Mouse (Mus musculus) heart, postnatal 36 days (tissue): ENCODE measurements around the gene Abhd16a. TPM values are rescaled to one million over a fixed set of nuclear protein-coding genes. Genes with fewer than 3 reads are reported as not detected.
A peak's percentile ranks its signal among the peaks of the same experiment; 100 is the strongest.

Source experiments
- DNase-seq, 2 experiments: peaks; one replicate each; pipeline ENCODE4 v3.0.0; 2021 to 2022
- intact Hi-C: fragments of 180-260 bp; cut with DNase I; formaldehyde crosslinking; loops from one replicate; pipeline ENCODE4 v1.15.1; 2025
- total RNA-seq, 2 experiments: library from RNA; stranded (reverse); gene quantifications; 2 replicates each; pipeline ENCODE4 v1.2.3; 2021

Gene Abhd16a
- total RNA-seq, 2 experiments from 2014 or later, result 54.6 to 61.1 TPM

DNA sequence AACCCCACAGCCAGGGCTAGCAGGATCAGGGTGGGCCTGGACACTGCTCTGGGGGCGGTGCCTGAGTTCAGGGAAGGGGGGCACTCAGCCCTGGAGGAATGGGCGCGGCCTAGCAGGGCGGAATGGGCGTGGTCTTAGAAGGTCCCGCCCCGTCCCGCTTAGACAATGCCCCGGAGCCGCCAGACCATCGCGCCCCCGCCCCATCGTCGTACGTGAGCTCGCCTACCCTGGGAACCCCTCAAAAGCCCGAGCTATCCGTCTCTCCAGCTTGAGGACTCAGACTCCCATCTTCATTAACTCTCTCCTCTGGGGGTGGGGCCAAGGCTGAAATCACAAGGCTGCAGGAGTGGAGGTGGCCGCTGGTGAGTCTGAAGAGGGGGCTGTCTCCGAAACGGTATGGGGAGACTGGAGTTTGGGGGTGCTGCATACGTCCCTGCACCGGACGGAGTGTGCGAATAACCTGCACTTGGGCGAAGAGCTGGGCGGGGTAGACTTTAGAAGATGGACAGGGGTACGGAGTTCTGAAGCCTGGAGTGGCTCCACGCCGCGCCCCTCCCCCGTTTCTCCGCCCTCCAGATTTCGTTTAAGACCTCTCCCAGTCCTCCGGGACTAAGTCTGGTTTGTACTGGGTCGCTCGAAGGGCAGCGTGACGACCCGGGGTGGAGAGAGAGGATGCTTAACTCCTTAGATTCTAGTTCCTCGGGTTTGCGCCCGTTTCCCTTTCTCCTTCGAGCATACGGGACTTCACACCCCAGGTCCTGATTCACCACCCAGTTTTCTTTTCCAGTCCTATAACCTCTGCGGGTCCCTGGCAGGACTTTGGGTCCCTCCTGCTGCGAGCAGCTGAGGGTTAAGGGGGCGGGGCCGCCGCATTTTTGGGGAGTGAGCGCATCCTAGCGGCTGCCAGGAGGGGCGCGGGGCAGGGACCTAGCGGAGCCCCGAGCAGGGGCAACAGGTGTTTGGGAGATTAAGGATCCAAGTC is 29.9 kb upstream of the Abhd16a start, which contains the start of gene Ddah2:
TSS of gene Ddah2 (plus strand) at position 125 of the 982 bp plus-strand sequence.
- peak; percentile 93 to 94 for DNase-seq
- intact Hi-C loops, result loop anchor here (1.0 kb wide), 1 partner anchor 38 kb away; no protein-coding TSS in a partner anchor

DNA sequence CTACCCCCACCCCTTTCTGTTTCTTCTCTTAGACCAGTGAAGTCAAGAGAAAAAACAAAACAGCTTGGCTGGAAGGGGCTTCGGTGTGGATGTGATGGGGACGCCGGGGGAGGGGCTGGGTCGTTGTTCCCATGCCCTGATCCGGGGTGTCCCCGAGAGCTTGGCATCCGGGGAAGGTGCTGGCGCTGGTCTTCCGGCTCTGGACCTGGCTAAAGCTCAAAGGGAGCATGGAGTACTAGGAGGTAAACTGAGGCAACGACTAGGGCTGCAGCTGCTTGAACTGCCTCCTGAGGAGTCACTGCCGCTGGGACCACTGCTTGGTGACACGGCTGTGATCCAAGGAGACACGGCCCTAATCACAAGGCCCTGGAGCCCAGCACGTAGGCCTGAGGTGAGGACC is 29.0 kb upstream of the Abhd16a start:
- no peak for DNase-seq
- intact Hi-C loops, result no loop called here

DNA sequence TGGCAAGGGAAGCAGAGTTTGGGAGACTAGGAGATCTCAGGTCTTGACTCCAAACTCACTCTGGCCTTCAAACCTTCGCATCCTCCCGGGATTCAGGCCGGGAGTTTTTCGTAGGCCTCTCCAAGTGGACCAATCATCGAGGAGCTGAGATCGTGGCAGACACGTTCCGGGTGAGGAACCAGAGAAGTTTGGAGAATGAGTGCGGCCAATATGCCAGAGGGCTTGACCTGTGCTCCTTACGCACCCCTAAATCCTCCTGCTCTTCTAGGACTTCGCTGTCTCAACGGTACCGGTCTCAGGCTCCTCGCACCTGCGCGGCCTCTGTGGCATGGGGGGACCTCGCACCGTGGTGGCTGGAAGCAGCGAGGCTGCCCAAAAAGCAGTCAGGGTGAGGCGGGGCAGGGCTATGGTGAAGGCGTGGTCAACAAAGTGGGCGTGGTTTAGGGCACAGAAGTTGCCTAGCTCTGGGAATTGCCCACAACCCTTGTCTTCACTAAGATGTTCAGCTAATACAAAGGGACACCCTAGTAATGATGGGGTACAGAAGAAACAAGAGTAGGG is 28.2 kb upstream of the Abhd16a start:
- peak in 1 of 2 experiments; percentile 26 for DNase-seq
- intact Hi-C loops, result no loop called here

DNA sequence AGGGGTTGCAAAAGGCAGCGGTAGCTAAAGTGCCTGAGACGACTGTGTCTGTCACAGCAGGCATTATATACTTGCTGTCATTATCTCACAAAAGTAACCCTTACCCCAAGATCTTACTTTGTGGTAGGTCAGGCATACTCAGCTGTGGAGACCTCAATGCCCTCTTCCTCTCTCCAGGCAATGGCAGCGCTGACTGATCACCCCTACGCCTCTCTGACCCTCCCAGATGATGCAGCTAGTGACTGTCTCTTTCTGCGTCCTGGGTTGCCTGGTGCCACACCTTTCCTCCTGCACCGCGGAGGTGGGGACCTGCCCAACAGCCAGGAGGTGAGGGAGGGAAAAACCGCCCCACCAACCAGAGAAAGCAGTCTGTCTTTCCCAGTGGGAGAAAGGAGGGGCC is 27.8 kb upstream of the Abhd16a start:
- no peak for DNase-seq
- intact Hi-C loops, result no loop called here

DNA sequence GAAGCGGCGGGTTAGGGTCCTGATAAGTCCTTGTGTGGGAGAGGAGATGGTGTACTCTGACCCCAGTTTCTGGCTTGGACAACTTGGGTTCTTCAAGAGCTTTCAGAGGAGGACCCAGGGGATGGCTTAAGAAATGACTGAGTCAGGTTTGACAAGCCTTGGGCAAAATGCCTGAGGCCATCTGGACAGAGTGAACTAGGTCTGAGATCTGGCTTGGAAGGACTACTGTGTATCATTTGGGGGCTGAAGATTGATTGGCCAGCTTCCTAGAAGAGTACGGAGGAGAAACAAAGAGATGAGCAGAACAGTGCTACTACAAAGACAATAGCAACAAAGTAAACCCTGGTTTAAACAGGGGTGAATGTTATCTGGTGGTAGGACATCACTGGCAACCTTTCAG is 25.6 kb upstream of the Abhd16a start:
- intact Hi-C loops, result no loop called here

DNA sequence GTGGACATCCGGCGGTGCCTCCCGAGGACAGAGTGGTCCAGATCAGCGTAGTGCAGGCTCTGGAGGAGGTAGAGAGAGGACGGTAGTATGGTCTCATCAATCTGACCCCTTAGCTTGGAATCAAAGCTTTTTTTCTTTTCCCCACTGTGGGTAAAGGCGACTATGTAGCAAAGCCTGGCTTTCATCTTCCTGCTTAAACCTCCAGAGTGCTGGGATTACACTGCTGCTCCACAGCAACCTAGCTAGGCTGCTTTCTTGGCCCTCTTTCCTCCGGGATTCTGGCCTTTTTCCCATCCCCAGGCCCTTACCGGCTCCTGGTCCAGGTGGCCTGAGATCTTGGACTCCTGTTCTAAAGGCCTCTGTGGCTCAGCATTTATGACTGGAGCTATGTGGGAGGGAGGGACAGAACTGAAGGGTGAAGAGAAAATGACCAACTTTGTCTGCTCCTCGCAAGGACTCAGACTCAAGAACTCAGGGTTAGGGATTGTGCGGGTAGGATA is 24.6 kb upstream of the Abhd16a start:
- intact Hi-C loops, result no loop called here
- DNase-seq, result no peak

More for the DNA sequence above, 25.6 kb upstream of the Abhd16a start:
- peak in 1 of 2 experiments; percentile 32 for DNase-seq

DNA sequence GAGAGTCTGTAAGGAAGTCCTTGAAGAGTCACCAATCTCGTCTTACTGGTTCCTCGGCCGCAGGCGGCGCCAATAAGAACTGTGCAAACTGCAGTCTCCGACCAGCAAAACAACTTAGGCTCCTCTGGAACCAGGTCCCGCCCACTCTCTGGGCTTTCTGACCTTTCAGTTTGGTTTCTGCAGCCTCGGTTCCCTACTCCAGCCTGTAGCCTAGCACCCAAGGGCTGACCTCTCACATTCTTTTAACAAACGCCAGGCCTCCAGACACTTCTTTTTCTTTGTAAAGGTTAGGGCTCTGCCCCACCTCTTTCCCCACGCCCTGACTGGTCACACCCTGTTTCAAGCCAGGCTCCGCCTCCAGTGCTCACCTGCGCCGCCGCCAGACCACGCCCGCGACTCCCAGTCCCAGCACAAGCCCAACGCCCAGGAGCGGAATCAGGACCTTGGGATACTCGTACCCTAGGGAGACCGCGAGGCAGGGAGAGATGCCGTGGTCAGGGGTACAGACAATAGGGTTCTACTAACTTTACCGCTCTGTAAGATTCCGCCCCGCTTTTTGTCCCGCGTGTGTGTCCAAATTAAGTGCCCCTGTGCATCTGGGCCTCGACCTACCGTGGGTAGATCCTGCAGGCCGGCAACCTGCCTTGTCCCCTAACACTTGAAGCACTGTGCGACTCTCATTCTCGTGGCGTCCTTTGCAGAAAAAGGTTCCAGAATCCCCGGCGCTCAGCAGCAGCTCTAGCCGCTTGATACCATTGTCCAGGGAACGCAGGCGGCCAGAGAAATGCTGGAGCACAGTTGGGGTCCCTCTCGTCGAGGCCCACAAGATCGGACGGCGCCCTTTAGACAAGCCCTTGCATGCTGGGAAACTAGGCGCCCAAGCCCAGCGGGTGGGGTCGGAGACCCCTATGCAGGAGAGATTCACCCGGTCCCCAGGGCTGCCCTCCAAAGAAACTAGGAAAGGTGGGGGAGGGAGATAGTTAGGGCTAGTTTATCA is 23.8 kb upstream of the Abhd16a start, which contains the start of gene Ly6g6c:
TSS of gene Ly6g6c (plus strand) at position 438 of the 997 bp plus-strand sequence.
- DNase-seq, result peak in 1 of 2 experiments; percentile 43
- intact Hi-C loops, result no loop called here

DNA sequence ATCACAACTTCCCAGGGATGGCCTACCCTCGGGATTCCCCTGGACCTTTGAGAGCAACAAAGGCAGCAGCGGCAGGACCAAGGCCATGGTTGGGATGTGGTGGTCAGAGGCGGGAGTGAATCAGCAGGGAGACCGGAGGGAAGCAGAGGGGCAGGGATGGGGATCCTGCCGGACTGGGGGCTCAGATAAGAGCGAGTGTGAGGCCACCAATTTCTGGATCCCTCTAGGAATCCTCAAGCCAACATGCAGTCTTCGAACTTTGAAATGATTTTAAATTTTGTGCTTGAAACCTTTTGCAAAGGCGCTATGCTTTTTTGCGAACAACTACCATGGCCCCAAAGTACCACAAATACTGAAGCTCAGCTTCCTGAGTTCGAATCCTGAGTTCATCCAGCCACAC is 23.0 kb upstream of the Abhd16a start, which contains the start of gene Mpig6b:
TSS of gene Mpig6b (minus strand) at position 101 of the 400 bp plus-strand sequence.
- intact Hi-C loops, result no loop called here
- DNase-seq, result no peak

DNA sequence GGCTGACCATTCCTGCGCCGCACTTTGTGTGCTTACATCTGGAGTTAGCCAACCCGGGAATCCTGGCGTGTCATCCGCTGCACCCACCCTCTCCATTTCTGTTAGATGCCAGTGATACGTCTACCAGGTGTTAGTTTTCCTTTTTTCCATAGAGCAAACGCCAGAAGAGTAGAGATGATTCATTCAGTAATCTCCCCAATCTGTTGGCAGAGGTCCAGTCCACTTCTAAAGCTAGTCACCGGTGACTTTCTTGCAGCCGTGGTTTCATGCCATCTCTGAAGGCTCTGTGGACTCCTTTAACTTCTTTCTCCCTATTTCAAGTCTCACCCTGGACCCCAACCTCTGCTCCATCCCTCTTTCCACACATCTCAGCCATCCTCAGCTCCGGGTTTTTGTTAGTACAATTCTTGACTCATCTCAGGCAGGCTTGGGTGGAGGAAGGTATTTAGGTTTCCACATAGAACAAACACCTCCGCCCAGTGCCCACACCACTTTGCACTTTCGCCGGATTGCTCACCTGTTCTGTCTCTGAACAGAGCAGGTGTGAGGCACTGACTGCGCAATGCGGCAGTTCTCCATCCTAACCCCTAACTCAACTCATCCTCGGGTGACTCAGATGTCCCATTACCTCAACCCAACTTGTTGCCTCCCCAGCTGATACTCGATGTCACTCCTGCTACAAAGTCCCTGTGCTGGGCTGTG is 20.7 kb upstream of the Abhd16a start:
- intact Hi-C loops, result no loop called here
- no peak for DNase-seq

DNA sequence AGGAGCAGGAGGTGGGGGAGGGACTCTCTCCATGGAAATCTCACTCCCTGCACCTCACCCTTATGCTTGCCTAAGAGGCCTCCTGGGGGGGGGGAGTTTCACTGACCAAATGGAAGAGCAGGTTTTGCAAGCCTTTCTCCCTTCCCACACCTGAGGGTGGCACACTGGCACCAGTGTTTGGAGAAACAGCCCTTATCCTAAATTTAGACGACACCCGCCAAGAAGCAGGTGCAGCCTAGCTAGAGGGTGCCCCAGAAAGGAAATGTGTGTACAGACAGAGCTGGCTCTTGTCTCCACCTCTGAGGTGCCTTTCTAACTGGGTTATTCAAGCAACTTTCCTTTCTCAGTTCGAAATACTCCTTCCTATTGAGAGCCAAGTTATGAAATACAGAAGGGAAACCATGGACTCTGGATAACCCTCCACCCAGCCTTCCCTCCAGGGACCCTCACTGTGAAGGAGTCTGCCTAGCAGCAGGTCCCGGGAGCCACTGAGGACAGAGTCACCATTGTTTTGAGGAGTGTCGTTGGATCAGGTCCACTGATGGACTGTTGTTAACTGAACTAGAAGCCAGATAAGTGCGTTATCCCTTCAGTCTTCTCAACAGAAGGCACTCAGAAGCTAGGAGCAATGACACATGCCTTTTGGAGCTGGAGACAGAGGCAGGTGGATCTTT is 18.4 kb upstream of the Abhd16a start:
- intact Hi-C loops, result no loop called here

DNA sequence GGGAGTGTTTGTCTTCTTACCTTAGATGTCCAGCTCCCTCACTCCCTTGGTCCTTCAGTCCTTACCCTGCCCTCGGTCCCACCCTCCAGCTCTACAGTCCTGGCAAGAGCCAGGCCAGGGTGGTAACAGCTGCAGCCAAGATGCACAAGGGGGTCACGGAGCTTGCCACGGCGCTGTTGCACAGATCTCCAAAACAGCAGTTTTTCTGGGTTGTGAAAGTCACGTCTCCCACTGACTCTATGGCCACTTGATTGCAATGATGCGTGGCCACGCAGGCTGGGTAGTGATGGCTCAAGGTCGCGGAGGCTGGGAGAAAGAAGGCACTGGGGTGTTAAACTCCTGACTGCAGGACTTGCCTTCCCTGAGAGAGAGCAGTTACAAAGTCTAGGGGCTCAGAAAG is 17.6 kb upstream of the Abhd16a start:
- no peak for DNase-seq
- intact Hi-C loops, result no loop called here

More for the DNA sequence above, 18.4 kb upstream of the Abhd16a start:
- DNase-seq, result no peak

DNA sequence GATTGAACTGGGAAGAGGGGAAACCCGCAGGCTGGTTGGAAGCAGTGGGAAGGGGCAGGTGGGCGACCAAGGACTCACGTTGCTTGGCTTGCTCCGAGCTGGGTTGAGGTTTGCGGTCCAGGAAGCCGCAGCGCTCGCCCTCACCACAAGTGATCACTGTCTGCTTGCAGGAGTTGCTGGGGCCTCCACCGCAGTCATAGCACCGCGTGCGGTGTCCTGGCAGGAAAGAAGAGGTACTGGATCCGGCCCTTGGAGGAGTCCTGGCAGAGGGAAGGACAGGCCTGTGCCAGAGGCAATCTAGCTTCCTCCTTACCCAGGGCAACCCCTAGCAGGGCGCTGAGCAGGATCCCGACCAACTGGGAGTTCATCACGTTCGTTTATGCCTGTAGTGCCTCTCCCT is 15.0 kb upstream of the Abhd16a start:
- intact Hi-C loops, result no loop called here

DNA sequence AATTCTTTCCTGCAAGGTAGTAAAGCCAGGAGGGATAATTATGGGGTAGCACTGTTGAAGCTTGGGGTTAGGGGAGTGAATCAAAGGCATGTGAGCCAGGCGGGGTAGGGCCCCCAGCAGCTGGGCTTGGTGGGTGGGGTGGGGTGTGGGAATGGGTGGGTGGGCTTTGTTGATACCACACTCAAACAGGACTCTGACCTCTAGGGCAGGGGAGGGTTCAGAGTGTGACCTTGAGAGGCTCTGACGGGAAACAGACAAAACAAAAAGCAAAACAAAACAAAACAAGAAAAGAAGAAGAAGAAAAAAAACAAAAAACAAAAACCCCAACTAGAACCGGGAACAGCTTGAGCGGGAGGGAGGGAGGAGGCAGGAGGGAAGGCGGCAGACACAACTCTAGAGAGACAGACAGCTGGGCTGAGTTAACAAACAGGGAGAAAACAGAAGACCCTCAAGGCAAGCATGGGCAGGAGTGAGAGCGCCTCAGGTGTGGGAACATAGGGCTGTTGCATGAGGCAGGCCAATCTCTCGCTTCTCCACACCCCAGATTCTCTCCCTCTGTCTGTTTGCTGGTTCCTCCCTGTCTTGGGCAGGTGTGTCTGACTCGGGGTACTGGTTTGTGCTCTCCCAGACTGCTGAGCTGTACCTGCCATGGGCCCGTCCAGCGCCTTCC is 12.4 kb upstream of the Abhd16a start, which contains the start of gene Ly6g6e:
TSS of gene Ly6g6e (plus strand) at position 396 of the 670 bp plus-strand sequence.
- no peak for DNase-seq
- intact Hi-C loops, result no loop called here

More for the DNA sequence above, 15.0 kb upstream of the Abhd16a start:
- DNase-seq, result no peak

DNA sequence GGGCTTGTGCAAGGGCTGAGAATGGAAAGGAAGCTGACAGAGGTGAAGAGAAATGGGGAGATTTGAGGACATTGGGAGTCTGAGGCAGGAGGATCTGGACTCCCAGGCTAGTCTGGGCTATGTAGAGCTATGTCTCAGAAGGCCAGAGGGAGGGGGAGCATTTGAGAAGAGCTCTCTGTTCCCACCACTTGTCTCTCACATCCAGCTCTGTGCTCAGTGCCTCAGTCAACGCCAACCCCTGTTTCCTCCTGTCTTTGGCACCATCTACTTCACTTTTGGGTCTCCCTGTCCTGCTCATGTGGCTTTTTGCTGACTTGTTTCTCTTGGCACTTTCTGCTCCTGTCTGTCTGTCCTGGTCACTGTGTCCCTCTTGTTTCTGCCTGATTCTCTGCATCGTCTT is 11.8 kb upstream of the Abhd16a start:
- DNase-seq, result no peak
- intact Hi-C loops, result no loop called here

DNA sequence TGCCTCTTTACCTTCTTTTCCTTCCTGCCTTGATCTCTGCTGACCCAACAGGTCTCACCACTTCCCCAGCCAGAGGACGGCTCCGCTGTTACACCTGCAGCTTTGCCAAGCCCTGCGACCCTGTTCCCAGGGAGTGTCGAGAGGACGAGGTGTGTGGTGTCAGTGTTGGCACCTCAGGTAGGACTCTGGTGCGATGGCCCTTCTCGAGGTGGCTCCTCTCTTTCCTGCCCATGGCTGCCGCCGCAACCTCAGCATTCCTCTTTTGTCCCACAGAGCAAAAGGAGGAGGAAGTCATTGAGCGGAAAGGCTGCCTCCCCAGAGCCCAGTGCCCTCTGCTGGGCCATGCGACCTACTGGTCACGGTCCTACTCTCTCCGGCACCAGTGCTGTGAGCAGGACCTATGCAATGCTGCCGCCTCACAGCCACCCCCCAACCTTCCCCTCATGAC is 11.3 kb upstream of the Abhd16a start, which contains the start of gene Ly6g6d:
TSS of gene Ly6g6d (minus strand) at position 280 of the 448 bp plus-strand sequence.
- peak; percentile 55 to 67 for DNase-seq

DNA sequence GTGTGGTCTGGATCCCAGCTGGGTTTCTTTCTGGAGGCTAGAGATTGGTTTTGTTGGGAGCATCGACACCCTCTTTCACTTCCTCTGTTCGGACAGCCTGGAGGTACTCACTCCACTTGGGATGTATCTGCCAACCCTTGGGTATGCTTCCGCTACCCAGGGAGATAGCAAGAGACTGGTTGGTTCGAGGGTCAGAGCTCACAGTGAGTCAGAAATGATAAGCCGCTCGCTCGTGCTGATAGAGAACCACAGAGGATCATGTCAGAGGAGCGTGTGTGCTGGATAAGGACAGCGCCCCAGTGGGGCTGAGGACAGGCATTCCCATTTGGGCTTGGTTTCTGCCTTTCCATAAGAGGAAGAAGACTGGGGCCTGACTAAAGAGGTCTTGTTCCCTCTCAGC is 9.3 kb upstream of the Abhd16a start:
- intact Hi-C loops, result no loop called here
- DNase-seq, result peak in 1 of 2 experiments; percentile 20

More for the DNA sequence above, 11.3 kb upstream of the Abhd16a start, which contains the start of gene Ly6g6d:
- intact Hi-C loops, result loop anchor here (1.0 kb wide), 1 partner anchor 57 kb away; no protein-coding TSS in a partner anchor

DNA sequence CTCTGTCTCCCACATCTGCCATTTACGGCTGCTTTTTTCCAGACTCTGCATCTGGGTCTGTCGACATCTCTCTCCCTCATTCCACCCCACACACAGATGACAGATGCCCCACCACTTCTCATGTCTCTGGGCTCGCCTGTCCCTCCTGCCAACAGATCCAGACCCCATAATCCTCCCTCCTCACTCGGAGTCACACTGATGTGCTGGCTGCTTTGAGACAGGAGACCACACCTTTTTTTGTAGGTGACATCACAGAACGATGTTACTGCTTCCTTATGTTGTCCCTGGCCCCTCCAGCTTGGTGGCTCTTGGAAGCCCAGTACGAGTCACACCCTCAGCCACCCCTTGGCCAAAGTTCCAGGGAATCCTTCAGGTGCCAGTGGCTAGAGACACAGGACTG is 8.8 kb upstream of the Abhd16a start:
- intact Hi-C loops, result no loop called here
- DNase-seq, result no peak

DNA sequence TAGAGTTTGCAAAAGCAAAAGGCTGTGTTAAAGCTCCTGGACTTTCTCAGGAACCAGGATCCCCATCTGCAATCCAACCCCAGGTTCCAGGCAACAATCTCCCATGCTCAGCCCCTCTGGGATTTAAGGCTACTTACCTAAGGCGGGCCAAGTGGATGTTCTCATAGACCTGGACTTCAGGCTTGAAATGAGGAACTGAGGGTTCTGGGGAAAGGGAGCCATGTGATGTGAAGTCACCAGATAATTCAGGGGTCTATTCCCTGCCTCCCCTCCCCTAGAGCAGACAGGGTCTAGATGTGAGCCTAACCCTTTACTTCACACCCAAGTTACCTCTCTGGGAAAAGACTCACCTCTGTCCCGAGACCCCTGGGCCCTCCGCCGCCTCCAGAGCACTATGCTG is 8.4 kb upstream of the Abhd16a start:
- intact Hi-C loops, result no loop called here
- DNase-seq, result no peak
